8 mouse cellular contexts compared by ENCODE assay signal in genomic region chr8:84970913-84971312, GRCm38 (mm10). TPM values are rescaled to one million over a fixed set of nuclear protein-coding genes. Genes with fewer than 3 reads are reported as not detected.
DNase-seq lines count a peak whose midpoint lies in the region; ATAC-seq and TF ChIP-seq lines count a peak whose summit lies in the region.

No protein-coding gene starts in this region.

- no peaks in the 10 kb centered on the region for H3K27me3 ChIP-seq in heart, embryonic 11.5 days (ENCODE audit: control insufficient read depth, insufficient read depth, low read length)
- no peaks in the 10 kb centered on the region for H3K27me3 ChIP-seq in hindbrain, embryonic 14.5 days (ENCODE audit: control insufficient read depth, insufficient read depth, low read length)
- no peaks in the 10 kb centered on the region for H3K27me3 ChIP-seq in midbrain, embryonic 14.5 days (ENCODE audit: control insufficient read depth, insufficient read depth, low read length)

- H3K9me3 ChIP-seq in heart, embryonic 11.5 days (replicated peaks; ENCODE audit: control insufficient read depth, low read length): no peaks in the 10 kb centered on the region
- H3K9me3 ChIP-seq in hindbrain, embryonic 14.5 days (ENCODE audit: control insufficient read depth, low read length): no peaks in the 10 kb centered on the region
- no peaks in the 10 kb centered on the region for H3K9me3 ChIP-seq in midbrain, embryonic 14.5 days (ENCODE audit: control insufficient read depth, low read length)

- ATAC-seq in heart, embryonic 11.5 days (replicated peaks; ENCODE audit: insufficient number of reproducible peaks, low FRiP score, low TSS enrichment): peak; percentile 74
- no peak for ATAC-seq in hindbrain, embryonic 14.5 days (ENCODE audit: low FRiP score)
- ATAC-seq in midbrain, embryonic 14.5 days (ENCODE audit: low FRiP score, low TSS enrichment): no peak

- H3K9ac ChIP-seq in heart, embryonic 11.5 days (ENCODE audit: low read depth, low read length): peak overlapping the region; percentile 97
- peak overlapping the region; percentile 93 for H3K9ac ChIP-seq in hindbrain, embryonic 14.5 days
- H3K9ac ChIP-seq in midbrain, embryonic 14.5 days (replicated peaks; ENCODE audit: low read length): peak overlapping the region; percentile 97

- peak overlapping the region; percentile 64 for H3K4me3 ChIP-seq in heart, embryonic 11.5 days (ENCODE audit: low read depth, low read length)
- H3K4me3 ChIP-seq in bone marrow macrophage, adult 2 months (ENCODE audit: insufficient read depth, low read length): peak overlapping the region; percentile 80
- peak overlapping the region; percentile 60 for H3K4me3 ChIP-seq in hindbrain, embryonic 14.5 days (replicated peaks; ENCODE audit: low read length)
- H3K4me3 ChIP-seq in midbrain, embryonic 14.5 days (replicated peaks; ENCODE audit: low read depth, low read length): peak overlapping the region; percentile 92

- no peak for DNase-seq in heart, postnatal 4 days
- DNase-seq in hindbrain, embryonic 14.5 days (ENCODE audit: low spot score): no peak
- DNase-seq in midbrain, embryonic 14.5 days: no peak
- DNase-seq in cerebellum, postnatal 10 days: no peak
- no peak for DNase-seq in thymus, postnatal 36 days
- DNase-seq in right cerebral cortex, adult 18-20 months: no peak

- H3K4me2 ChIP-seq in heart, embryonic 11.5 days: peak overlapping the region; percentile 92
- peak overlapping the region; percentile 90 for H3K4me2 ChIP-seq in hindbrain, embryonic 14.5 days (replicated peaks)
- H3K4me2 ChIP-seq in midbrain, embryonic 14.5 days (ENCODE audit: low read length): peak overlapping the region; percentile 96

- peak overlapping the region; percentile 77 for H3K27ac ChIP-seq in heart, embryonic 11.5 days (ENCODE audit: low read depth, low read length)
- H3K27ac ChIP-seq in bone marrow macrophage, adult 2 months (ENCODE audit: insufficient read depth, low read depth, low read length): no peak overlapping the region
- H3K27ac ChIP-seq in hindbrain, embryonic 14.5 days: no peak overlapping the region
- H3K27ac ChIP-seq in midbrain, embryonic 14.5 days (replicated peaks; ENCODE audit: low read depth, low read length): 0 out of 2 replicates have a peak overlapping the region, but pooled peaks have one; percentile 86

- TF ChIP-seq POLR2A in bone marrow macrophage, adult 2 months (IDR thresholded peaks at IDR 0.05; ENCODE audit: borderline replicate concordance, low read depth, low read length): no peak

- H3K4me1 ChIP-seq in heart, embryonic 11.5 days (ENCODE audit: control insufficient read depth, insufficient read depth, low read length): peaks cover 28% of the 10 kb centered on the region
- H3K4me1 ChIP-seq in bone marrow macrophage, adult 2 months (ENCODE audit: control insufficient read depth, insufficient read depth, low read length): peaks cover 26% of the 10 kb centered on the region
- H3K4me1 ChIP-seq in hindbrain, embryonic 14.5 days (replicated peaks; ENCODE audit: control insufficient read depth, insufficient read depth, low read length): peaks cover 24% of the 10 kb centered on the region
- peaks cover 21% of the 10 kb centered on the region for H3K4me1 ChIP-seq in midbrain, embryonic 14.5 days (ENCODE audit: control insufficient read depth, insufficient read depth, low read length)

- TF ChIP-seq CTCF in bone marrow macrophage, adult 2 months (IDR thresholded peaks at IDR 0.05; ENCODE audit: low read depth, low read length): no peak

- 34% methylated on average over 5 of the region's 5 CpGs for WGBS in heart, embryonic 11.5 days (ENCODE audit: insufficient replicate concordance)
- WGBS in hindbrain, embryonic 14.5 days: 65% methylated on average over 5 of the region's 5 CpGs
- WGBS in midbrain, embryonic 14.5 days: 61% methylated on average over 5 of the region's 5 CpGs

- peaks cover 12% of the 10 kb centered on the region for H3K36me3 ChIP-seq in heart, embryonic 11.5 days (ENCODE audit: control insufficient read depth, insufficient read depth, low read length)
- H3K36me3 ChIP-seq in hindbrain, embryonic 14.5 days (replicated peaks; ENCODE audit: control insufficient read depth, insufficient read depth): peaks cover 47% of the 10 kb centered on the region
- H3K36me3 ChIP-seq in midbrain, embryonic 14.5 days (ENCODE audit: control insufficient read depth, insufficient read depth, low read length): peaks cover 44% of the 10 kb centered on the region

RNA-seq across cellular contexts. Expression of gene Rnaseh2a, which starts 1.3 kb away (rescaled TPM):
- 95.9 and 106 TPM in 2 replicates for polyA plus RNA-seq in heart, embryonic 11.5 days (2014; fragmentation: Nextera tagmentation; extraction: Ambion mirVana)
- 10 to 100 TPM; 61.8 to 69.1 TPM for total RNA-seq in heart, postnatal 4 days (2021)
- polyA plus RNA-seq in bone marrow macrophage, adult 2 months (2012; ENCODE audit: insufficient read depth, insufficient read length, missing spikeins): 39.8 and 40.7 TPM in 2 replicates
- 47.8 and 48.4 TPM in 2 replicates for polyA plus RNA-seq in hindbrain, embryonic 14.5 days (2014; fragmentation: Nextera tagmentation; extraction: Ambion mirVana)
- polyA plus RNA-seq in midbrain, embryonic 14.5 days (2014; fragmentation: Nextera tagmentation; extraction: Ambion mirVana): 51.7 and 54.4 TPM in 2 replicates

RNA-seq across cellular contexts. Expression of gene Prdx2, which starts 1.5 kb away (rescaled TPM):
- polyA plus RNA-seq in heart, embryonic 11.5 days (2014; fragmentation: Nextera tagmentation; extraction: Ambion mirVana): 862 and 992 TPM in 2 replicates
- 100 to 1,000 TPM; 678 to 716 TPM for total RNA-seq in heart, postnatal 4 days (2021)
- polyA plus RNA-seq in bone marrow macrophage, adult 2 months (2012; ENCODE audit: insufficient read depth, insufficient read length, missing spikeins): 267 and 279 TPM in 2 replicates
- polyA plus RNA-seq in hindbrain, embryonic 14.5 days (2014; fragmentation: Nextera tagmentation; extraction: Ambion mirVana): 1,143 and 1,221 TPM in 2 replicates
- polyA plus RNA-seq in midbrain, embryonic 14.5 days (2014; fragmentation: Nextera tagmentation; extraction: Ambion mirVana): 1,531 and 1,588 TPM in 2 replicates

RNA-seq across cellular contexts. Expression of gene Gm49661, which starts 1.7 kb away (rescaled TPM):
- polyA plus RNA-seq in heart, embryonic 11.5 days (2014; fragmentation: Nextera tagmentation; extraction: Ambion mirVana): not detected in 2 replicates
- total RNA-seq in heart, postnatal 4 days (2021): 1 to 10 TPM in 1 of 2 experiments, not detected in 1; 1.5 TPM
- not detected in 2 replicates for polyA plus RNA-seq in bone marrow macrophage, adult 2 months (2012; ENCODE audit: insufficient read depth, insufficient read length, missing spikeins)
- polyA plus RNA-seq in hindbrain, embryonic 14.5 days (2014; fragmentation: Nextera tagmentation; extraction: Ambion mirVana): not detected in 2 replicates
- polyA plus RNA-seq in midbrain, embryonic 14.5 days (2014; fragmentation: Nextera tagmentation; extraction: Ambion mirVana): not detected in 2 replicates

RNA-seq across cellular contexts. Expression of gene Junb, which starts 7.6 kb away (rescaled TPM):
- polyA plus RNA-seq in heart, embryonic 11.5 days (2014; fragmentation: Nextera tagmentation; extraction: Ambion mirVana): 7.6 and 9.3 TPM in 2 replicates
- total RNA-seq in heart, postnatal 4 days (2021): 10 to 100 TPM; 12.3 to 12.4 TPM
- 71.1 and 80.8 TPM in 2 replicates for polyA plus RNA-seq in bone marrow macrophage, adult 2 months (2012; ENCODE audit: insufficient read depth, insufficient read length, missing spikeins)
- 6.0 and 6.2 TPM in 2 replicates for polyA plus RNA-seq in hindbrain, embryonic 14.5 days (2014; fragmentation: Nextera tagmentation; extraction: Ambion mirVana)
- polyA plus RNA-seq in midbrain, embryonic 14.5 days (2014; fragmentation: Nextera tagmentation; extraction: Ambion mirVana): 4.3 and 5.7 TPM in 2 replicates

RNA-seq across cellular contexts. Expression of gene Hook2, which starts 19.5 kb away (rescaled TPM):
- polyA plus RNA-seq in heart, embryonic 11.5 days (2014; fragmentation: Nextera tagmentation; extraction: Ambion mirVana): 6.7 and 7.1 TPM in 2 replicates
- total RNA-seq in heart, postnatal 4 days (2021): 1 to 10 TPM; 2.2 to 2.6 TPM
- 14.5 and 17.4 TPM in 2 replicates for polyA plus RNA-seq in bone marrow macrophage, adult 2 months (2012; ENCODE audit: insufficient read depth, insufficient read length, missing spikeins)
- polyA plus RNA-seq in hindbrain, embryonic 14.5 days (2014; fragmentation: Nextera tagmentation; extraction: Ambion mirVana): 24.6 and 27.3 TPM in 2 replicates
- 25.8 and 31.4 TPM in 2 replicates for polyA plus RNA-seq in midbrain, embryonic 14.5 days (2014; fragmentation: Nextera tagmentation; extraction: Ambion mirVana)

Comparison
In these comparisons a context has a peak if more than half of its experiments do, and no peak if none do; other contexts are left out.
1. H3K27ac ChIP-seq: peak in heart, embryonic 11.5 days (single experiment) and midbrain, embryonic 14.5 days (single experiment); none in bone marrow macrophage, adult 2 months (single experiment) and hindbrain, embryonic 14.5 days (single experiment).
2. Peak in every context shown above with its lines, with median percentiles within 50 percentile points of each other: H3K4me2 ChIP-seq, H3K4me3 ChIP-seq and H3K9ac ChIP-seq.